Mouse (Mus musculus): ENCODE measurements at regions not wholly inside any gene's neighbourhood (a gene's known extent, or its start where the extent isn't known, plus 50 kb on each side); places are given as distances from the start of the nearest gene placed in this dataset.

DNA sequence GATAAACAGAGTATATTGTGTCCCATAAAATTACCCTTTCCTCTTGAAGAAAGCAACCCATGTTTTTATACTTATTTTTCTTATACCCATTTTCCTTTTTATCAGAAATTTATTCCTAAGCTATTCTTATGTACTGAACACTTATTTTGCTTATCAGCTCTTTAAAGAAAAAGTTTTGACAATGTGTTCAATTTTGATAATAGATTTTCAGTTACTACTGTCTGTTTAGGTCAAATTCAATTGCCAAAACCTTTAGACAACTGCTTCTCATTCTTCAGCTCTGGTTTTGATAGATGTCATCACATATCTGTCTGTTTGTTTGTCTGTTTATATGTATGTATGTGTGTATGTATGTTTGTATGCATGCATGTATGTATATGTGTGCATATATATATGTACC lies 117.8 kb upstream of the Hapln1 start:
- H3K27ac ChIP-seq, result no peak overlapping the region
- no peak for DNase-seq (ENCODE audit: low spot score in 2 of 2)
- TF ChIP-seq CTCF (conservative IDR thresholded peaks at IDR 0.05), result no peak
- H3K4me3 ChIP-seq, result no peak overlapping the region

GRCm38 (mm10) chr13:89423491-89423890 lies 116.1 kb upstream of the Hapln1 start:
- H3K27ac ChIP-seq, result no peak overlapping the region
- no peak overlapping the region for H3K4me3 ChIP-seq
- DNase-seq (ENCODE audit: low spot score in 2 of 2), result no peak
- no peak for TF ChIP-seq CTCF (conservative IDR thresholded peaks at IDR 0.05)

DNA sequence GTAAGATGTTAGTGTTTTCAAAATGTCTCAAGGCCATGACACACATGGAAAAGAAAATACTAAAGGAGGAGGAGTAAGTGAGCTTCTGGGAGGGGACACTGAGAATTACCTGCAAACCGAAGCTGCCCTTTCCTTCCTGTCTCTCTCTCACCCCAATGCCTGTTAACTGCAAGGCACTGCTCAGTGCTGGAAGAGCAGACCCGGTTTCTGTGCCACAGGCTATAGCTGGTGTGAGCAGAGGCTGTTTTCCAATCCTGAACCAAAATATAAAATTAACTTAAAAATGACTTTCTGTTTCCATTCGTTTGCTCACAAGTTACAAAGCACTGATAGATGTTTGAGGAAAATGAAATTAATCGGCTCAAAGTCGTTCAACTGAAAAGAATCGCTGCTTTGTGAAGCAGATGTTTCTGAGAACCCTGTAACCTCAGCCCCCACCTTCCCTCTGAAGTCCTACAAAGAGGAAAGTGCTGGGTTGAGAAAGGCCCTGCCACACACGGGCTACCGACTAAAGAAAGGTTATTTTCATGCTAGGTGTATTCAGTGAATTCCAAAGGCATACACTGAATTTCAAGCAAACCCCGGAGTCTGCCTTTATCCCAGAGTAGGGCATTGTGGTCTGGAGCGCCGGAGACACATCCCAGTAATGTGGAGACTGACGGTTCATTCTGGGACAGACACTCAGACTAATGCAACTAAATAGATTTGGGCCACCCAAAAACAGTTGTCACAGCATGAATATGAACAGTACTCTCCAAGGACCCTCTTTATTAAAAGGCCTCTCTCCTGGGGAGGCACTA lies 111.1 kb upstream of the Hapln1 start:
- no peak for TF ChIP-seq CTCF (conservative IDR thresholded peaks at IDR 0.05)
- Histone ChIP-seq H3K27ac (no peak overlapping the region), H3K4me3 (no peak overlapping the region)
- DNase-seq (ENCODE audit: low spot score in 2 of 2), result no peak

GRCm38 (mm10) chr13:89444847-89445246 lies 94.7 kb upstream of the Hapln1 start:
- TF ChIP-seq CTCF (conservative IDR thresholded peaks at IDR 0.05), result no peak
- H3K27ac ChIP-seq, result no peak overlapping the region
- no peak for DNase-seq (ENCODE audit: low spot score in 2 of 2)
- no peak overlapping the region for H3K4me3 ChIP-seq

DNA sequence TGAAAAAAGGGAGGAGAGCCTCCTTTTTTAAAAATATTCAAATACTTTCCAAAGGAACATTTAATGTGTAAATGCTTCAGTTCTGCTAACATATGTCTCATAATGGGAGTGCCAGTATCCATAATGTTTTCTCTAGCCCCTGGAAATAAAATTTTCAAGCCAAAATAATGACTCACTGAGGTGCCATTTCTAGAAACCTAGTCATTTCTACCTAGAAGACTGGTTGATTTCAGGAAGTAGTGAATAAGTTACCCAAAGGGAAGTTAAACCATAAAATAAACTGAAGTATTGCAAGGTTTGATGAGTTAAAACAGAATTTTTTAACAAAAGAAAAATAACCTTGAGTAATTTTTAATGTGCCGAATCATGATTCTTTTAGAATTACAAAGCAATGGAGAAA lies 85.8 kb upstream of the Hapln1 start:
- TF ChIP-seq CTCF (conservative IDR thresholded peaks at IDR 0.05), result no peak
- no peak overlapping the region for H3K27ac ChIP-seq
- no peak for DNase-seq (ENCODE audit: low spot score in 2 of 2)
- H3K4me3 ChIP-seq, result no peak overlapping the region

DNA sequence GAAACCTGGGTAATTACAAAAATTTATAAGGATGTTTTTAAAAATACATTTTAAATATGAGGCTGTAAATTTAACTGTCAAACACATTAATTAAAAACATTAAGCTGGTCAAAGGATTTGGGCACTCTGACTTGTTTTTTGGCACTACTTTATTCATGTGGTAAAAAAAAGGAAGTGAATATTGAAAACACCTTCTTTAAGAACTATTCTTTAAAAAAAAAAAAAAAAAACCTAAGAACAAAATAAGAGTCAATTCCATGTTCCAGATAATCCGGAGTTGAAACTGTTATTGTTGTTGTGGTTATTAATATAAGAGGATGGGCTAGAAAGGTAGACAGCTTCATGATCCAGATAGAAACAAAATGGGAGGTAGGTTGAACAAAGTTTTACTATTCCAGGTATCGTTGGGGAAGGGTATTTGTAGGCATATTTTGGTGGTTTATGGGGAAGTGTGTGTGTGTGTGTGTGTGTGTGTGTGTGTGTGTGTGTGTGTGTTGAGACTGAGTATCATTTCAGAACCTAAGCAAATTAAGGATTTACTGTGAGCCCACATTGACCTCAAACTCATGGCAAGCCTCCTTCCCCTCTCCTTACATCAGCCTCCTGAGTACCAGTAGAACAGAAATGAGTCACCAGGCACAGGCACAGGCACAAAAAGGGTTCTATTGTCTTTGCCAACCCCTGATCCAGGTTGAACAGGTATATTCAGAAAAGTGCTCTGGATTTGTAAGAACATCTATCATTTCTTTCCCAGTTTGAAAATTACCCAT lies 85.2 kb upstream of the Hapln1 start:
- no peak overlapping the region for H3K27ac ChIP-seq
- H3K4me3 ChIP-seq, result no peak overlapping the region
- no peak for DNase-seq (ENCODE audit: low spot score in 2 of 2)
- TF ChIP-seq CTCF (conservative IDR thresholded peaks at IDR 0.05), result no peak

DNA sequence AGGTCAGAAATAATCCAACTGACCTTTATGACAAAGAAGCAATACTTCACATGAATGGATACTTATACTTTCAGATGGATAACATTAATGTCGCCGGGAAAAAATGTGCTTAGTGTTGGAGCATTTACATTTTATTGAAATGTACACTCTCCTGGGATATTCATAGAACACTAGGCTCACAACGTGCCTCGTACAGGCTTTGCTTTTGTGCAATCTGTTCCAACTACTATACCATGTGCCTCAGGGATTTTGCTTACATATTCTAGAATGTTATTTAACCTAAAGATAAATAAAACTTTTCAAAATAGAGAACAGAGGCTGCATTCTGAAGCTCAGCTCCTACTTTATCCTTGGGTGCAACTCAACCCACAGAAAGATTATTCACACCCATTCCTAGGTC lies 75.8 kb upstream of the Hapln1 start:
- TF ChIP-seq CTCF (conservative IDR thresholded peaks at IDR 0.05), result no peak
- Histone ChIP-seq H3K4me3 (no peak overlapping the region), H3K27ac (no peak overlapping the region)
- DNase-seq (ENCODE audit: low spot score in 2 of 2), result no peak
